Mouse (Mus musculus): ENCODE results near the gene Xpo1. TPM values are rescaled to one million over a fixed set of nuclear protein-coding genes. Genes with fewer than 3 reads are reported as not detected.

The Xpo1 gene
- polyA plus RNA-seq (2015; fragmentation: Nextera tagmentation; extraction: Ambion mirVana), result 14.2 and 16.0 TPM in 2 replicates

DNA sequence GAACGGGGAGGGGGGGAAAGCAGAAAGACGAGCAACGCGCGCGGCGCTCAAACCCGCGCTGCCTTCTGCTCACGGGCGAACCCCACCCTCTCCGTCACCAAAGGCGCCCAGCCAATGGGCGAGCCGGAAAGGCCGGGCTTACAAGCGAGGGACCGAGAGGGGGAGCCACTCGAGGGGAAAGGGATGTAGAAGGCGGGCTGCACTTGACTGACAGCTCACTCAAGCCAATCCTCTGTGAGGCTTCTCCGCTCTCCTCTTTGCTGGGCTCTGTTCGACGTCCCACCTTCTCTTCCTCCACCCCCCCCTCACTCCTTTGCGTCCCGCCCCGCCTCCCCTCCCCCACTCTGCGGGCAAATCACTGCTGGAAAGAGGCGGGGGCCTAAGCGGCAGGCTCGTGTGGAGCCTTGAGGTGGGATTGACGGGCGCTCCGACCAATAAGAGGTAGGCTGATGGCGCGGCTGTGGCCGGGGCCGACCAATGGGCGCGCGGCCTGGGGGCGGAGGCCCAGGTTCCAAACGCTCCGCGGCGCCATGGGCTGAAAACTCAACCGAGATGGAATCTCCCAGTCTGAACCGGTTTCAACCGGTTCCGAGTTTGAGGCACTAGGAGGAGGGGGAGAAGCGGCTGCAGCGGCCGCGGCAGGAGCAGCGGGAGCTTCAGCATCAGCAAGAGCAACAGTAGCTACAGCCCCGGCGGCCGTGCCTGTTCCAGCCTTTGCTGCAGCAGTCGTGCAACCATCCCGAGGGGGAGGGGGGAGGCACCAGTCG, at the start of gene Xpo1:
TSS of gene Xpo1 (plus strand) at position 615 of the 767 bp plus-strand sequence.
- H3K27me3 ChIP-seq (ENCODE audit: insufficient read depth, low read length), result no peaks in the 10 kb centered on the region
- H3K4me3 ChIP-seq (ENCODE audit: low read depth, low read length), result peak within 1 kb of the TSS; percentile 75
- H3K9me3 ChIP-seq (ENCODE audit: low read length), result no peaks in the 10 kb centered on the region
- peak within 1 kb of the TSS; percentile 92 for H3K27ac ChIP-seq (ENCODE audit: low read depth)
- peak within 1 kb of the TSS; percentile 93 for H3K9ac ChIP-seq (replicated peaks)
- H3K4me1 ChIP-seq (ENCODE audit: insufficient read depth), result peaks cover 29% of the 10 kb centered on the region
- 1% methylated on average over 50 of the region's 60 CpGs for WGBS (ENCODE audit: insufficient replicate concordance)
- ATAC-seq, result peak; percentile 93
- no peaks in the 10 kb centered on the region for H3K36me3 ChIP-seq (replicated peaks; ENCODE audit: insufficient read depth, low read length)
- peak; percentile 75 for TF ChIP-seq EP300 (IDR thresholded peaks at IDR 0.05; ENCODE audit: low read depth)
- TF ChIP-seq CTCF (IDR thresholded peaks at IDR 0.05; ENCODE audit: low read depth), result peak; percentile 88
- peak within 1 kb of the TSS; percentile 82 for H3K4me2 ChIP-seq (ENCODE audit: low read depth, low read length)
- DNase-seq, result peak; percentile 99

DNA sequence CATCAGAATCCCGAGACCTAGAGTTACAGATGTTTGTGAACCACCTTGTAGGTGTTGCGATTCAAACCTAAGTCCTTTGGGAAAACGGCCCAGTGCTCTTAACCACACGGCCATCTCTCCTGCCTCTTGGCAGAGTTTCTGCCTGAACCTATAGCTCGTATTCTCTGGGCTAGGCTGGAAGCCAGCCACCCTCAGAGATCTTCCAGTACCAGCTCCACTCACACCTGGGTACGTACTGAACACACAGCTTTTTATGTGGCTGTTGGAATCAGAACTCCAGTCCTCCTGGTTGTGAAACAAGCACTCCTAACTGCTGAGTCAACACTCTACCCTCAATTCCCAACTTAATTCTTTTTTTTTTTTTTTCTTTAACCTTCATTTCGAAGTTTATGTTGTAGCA, 46.1 kb upstream of the Xpo1 start:
- Histone ChIP-seq H3K4me3 (ENCODE audit: low read depth, low read length) (no peak overlapping the region), H3K36me3 (replicated peaks; ENCODE audit: insufficient read depth, low read length) (no peaks in the 10 kb centered on the region), H3K27me3 (ENCODE audit: insufficient read depth, low read length) (no peaks in the 10 kb centered on the region), H3K4me2 (ENCODE audit: low read depth, low read length) (no peak overlapping the region), H3K4me1 (ENCODE audit: insufficient read depth) (peaks cover 3% of the 10 kb centered on the region; the same call in 1 of the 2 replicates), H3K9ac (replicated peaks) (no peak overlapping the region), H3K9me3 (ENCODE audit: low read length) (no peaks in the 10 kb centered on the region), H3K27ac (ENCODE audit: low read depth) (no peak overlapping the region)
- 79% methylated on average over 7 of the region's 7 CpGs for WGBS (ENCODE audit: insufficient replicate concordance)
- DNase-seq (no peak), ATAC-seq (no peak)
- TF ChIP-seq CTCF (IDR thresholded peaks at IDR 0.05; ENCODE audit: low read depth), result no peak
- no peak for TF ChIP-seq EP300 (IDR thresholded peaks at IDR 0.05; ENCODE audit: low read depth)

DNA sequence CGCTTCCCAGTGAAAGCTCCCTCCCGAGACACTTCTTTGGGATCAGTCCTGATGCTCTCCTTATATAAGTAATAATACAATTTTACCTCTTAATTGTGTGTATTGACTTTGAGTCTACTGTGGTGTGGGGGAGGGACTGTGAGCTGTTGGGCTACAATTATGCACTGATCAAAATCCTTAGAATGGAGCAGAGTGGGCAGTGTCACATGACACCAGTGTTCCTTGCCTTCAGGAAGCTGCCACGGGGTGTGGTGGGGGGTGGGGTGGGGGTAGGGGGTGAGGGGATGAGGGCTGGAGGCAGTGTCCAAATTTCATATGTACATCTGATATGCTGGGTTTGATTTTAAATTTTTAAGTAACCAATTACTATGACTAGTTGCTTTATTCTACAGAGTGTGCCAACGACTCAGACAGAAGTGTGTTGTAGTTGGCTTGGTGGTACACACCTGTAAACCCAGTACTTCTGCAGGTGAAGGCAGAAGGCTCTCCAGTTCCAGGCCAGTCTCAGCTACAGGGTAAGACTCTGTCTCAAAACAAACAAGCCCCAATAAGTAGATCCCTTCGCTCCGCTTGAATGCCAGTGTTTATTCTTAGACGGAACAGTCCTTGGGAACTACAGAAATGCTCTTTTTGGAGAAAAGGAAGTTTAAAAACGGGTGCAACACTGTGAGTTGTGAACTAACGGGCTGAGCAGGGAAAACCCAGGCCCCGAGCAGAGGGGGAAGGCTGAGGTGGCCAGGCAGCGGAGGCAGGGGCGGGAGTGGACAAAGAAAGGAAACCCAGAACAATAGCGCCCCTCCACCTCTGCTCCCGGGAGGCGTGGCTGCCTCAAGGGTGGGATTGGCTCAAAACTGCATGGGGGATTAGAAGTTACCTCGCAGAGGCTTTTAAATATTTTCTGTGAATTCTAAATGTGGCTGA, 45.0 kb upstream of the Xpo1 start:
- DNase-seq (peak; percentile 23), ATAC-seq (no peak)
- Histone ChIP-seq H3K9ac (replicated peaks) (peak overlapping the region; percentile 42; the same call in 1 of the 2 replicates), H3K4me1 (ENCODE audit: insufficient read depth) (peaks cover 3% of the 10 kb centered on the region; the same call in 1 of the 2 replicates), H3K4me2 (ENCODE audit: low read depth, low read length) (peak overlapping the region; percentile 66), H3K27ac (ENCODE audit: low read depth) (0 out of 2 replicates have a peak overlapping the region, but pooled peaks have one; percentile 1), H3K9me3 (ENCODE audit: low read length) (no peaks in the 10 kb centered on the region), H3K4me3 (ENCODE audit: low read depth, low read length) (peak overlapping the region; percentile 35), H3K27me3 (ENCODE audit: insufficient read depth, low read length) (no peaks in the 10 kb centered on the region), H3K36me3 (replicated peaks; ENCODE audit: insufficient read depth, low read length) (no peaks in the 10 kb centered on the region)
- no peak for TF ChIP-seq CTCF (IDR thresholded peaks at IDR 0.05; ENCODE audit: low read depth)
- TF ChIP-seq EP300 (IDR thresholded peaks at IDR 0.05; ENCODE audit: low read depth), result no peak
- 18% methylated on average over 16 of the region's 16 CpGs for WGBS (ENCODE audit: insufficient replicate concordance)

DNA sequence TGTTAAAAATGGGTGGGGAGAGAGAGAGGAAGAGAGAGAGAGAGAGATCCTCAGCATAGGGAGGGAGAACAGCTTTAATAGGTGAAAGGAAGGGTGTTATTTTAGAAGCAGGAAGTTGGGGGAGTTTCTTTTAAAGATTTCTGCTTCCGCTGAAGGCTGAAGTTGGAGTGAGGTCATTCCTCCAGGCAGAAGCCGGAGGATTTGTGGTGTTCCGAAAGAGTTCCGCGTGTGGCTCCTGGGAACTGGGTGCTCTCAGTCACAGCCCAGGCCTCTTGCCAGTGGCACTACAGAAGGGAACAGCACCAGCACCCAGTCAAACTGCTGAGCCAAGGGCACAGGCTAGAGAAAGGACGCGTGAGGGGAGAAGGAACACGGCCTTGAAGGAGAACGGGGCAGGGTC, 38.4 kb upstream of the Xpo1 start:
- no peaks in the 10 kb centered on the region for H3K4me1 ChIP-seq (ENCODE audit: insufficient read depth)
- H3K36me3 ChIP-seq (replicated peaks; ENCODE audit: insufficient read depth, low read length), result no peaks in the 10 kb centered on the region
- no peaks in the 10 kb centered on the region for H3K27me3 ChIP-seq (ENCODE audit: insufficient read depth, low read length)
- WGBS (ENCODE audit: insufficient replicate concordance), result 65% methylated on average over 9 of the region's 9 CpGs
- H3K27ac ChIP-seq (ENCODE audit: low read depth), result no peak overlapping the region
- H3K4me2 ChIP-seq (ENCODE audit: low read depth, low read length), result no peak overlapping the region
- DNase-seq, result no peak
- H3K4me3 ChIP-seq (ENCODE audit: low read depth, low read length), result no peak overlapping the region
- H3K9me3 ChIP-seq (ENCODE audit: low read length), result no peaks in the 10 kb centered on the region
- TF ChIP-seq CTCF (IDR thresholded peaks at IDR 0.05; ENCODE audit: low read depth), result no peak
- no peak for TF ChIP-seq EP300 (IDR thresholded peaks at IDR 0.05; ENCODE audit: low read depth)
- ATAC-seq, result no peak
- H3K9ac ChIP-seq (replicated peaks), result no peak overlapping the region

DNA sequence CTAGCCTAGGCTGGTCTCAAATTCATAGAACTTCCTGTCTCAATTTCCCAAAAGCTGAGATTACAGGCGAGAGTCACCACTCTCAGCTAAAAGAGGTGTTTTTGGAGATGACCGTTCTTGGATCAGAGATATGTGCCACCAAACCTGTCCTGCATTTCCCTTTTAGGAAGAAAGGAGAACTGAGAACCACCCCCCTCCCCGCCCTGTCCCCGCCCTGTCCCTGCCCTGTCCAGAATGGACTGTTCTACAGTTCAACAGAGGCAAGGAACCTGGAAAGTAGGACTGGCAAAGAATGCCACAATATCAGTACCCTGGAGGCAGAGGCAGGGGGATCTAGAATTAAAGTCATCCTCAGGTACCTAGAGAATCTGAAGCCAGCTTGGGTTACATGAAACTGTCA, 19.8 kb upstream of the Xpo1 start:
- Histone ChIP-seq H3K27me3 (ENCODE audit: insufficient read depth, low read length) (no peaks in the 10 kb centered on the region), H3K4me1 (ENCODE audit: insufficient read depth) (no peaks in the 10 kb centered on the region), H3K36me3 (replicated peaks; ENCODE audit: insufficient read depth, low read length) (no peaks in the 10 kb centered on the region), H3K9me3 (ENCODE audit: low read length) (no peaks in the 10 kb centered on the region), H3K4me3 (ENCODE audit: low read depth, low read length) (no peak overlapping the region), H3K9ac (replicated peaks) (no peak overlapping the region), H3K4me2 (ENCODE audit: low read depth, low read length) (no peak overlapping the region), H3K27ac (ENCODE audit: low read depth) (no peak overlapping the region)
- WGBS (ENCODE audit: insufficient replicate concordance), result 56% methylated on average over 4 of the region's 4 CpGs
- DNase-seq, result no peak
- TF ChIP-seq CTCF (IDR thresholded peaks at IDR 0.05; ENCODE audit: low read depth) (no peak), EP300 (IDR thresholded peaks at IDR 0.05; ENCODE audit: low read depth) (no peak)
- no peak for ATAC-seq

DNA sequence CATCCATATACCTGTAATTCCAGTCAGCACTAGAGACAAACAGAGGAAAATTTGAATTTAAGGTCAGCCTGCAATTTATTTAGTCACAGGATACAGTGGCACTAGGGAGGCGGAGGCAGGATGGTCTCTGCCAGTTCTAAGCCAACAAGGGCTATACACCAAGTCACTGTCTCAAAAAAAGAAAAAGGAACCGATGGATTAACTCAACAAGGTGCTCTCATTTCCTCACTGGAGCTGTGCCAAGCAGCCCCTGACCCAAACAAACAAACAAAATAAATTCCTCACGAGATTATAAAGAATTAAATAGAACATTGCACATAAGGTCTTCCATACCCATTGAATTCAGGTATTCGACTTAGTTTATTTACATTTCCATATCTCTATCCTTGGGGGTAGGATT, 1.9 kb upstream of the Xpo1 start:
- 86% methylated on average over 4 of the region's 4 CpGs for WGBS (ENCODE audit: insufficient replicate concordance)
- Histone ChIP-seq H3K9me3 (ENCODE audit: low read length) (no peaks in the 10 kb centered on the region), H3K27me3 (ENCODE audit: insufficient read depth, low read length) (no peaks in the 10 kb centered on the region), H3K9ac (replicated peaks) (no peak overlapping the region), H3K27ac (ENCODE audit: low read depth) (no peak overlapping the region), H3K4me3 (ENCODE audit: low read depth, low read length) (no peak overlapping the region), H3K4me2 (ENCODE audit: low read depth, low read length) (no peak overlapping the region), H3K36me3 (replicated peaks; ENCODE audit: insufficient read depth, low read length) (no peaks in the 10 kb centered on the region), H3K4me1 (ENCODE audit: insufficient read depth) (peaks cover 16% of the 10 kb centered on the region)
- no peak for TF ChIP-seq EP300 (IDR thresholded peaks at IDR 0.05; ENCODE audit: low read depth)
- no peak for TF ChIP-seq CTCF (IDR thresholded peaks at IDR 0.05; ENCODE audit: low read depth)
- no peak for ATAC-seq
- DNase-seq, result no peak

Measured in liver, postnatal 0 days (tissue).